Comparison of ENCODE assay signal across 8 mouse cellular contexts in genomic region chr9:56635121-56635497, GRCm38 (mm10).
A peak's percentile ranks its signal among the peaks of the same experiment; 100 is the strongest.
DNase-seq lines count a peak whose midpoint lies in the region; ATAC-seq and TF ChIP-seq lines count a peak whose summit lies in the region.

No protein-coding gene starts in this region.

- H3K4me2 ChIP-seq in embryonic facial prominence, embryonic 14.5 days (ENCODE audit: low read depth, low read length) = peak overlapping the region; percentile 98
- peak overlapping the region; percentile 69 for H3K4me2 ChIP-seq in liver, embryonic 13.5 days

- H3K9ac ChIP-seq in embryonic facial prominence, embryonic 14.5 days (ENCODE audit: low read depth, low read length) = peak overlapping the region; percentile 83
- peak overlapping the region; percentile 45; the same call in 1 of the 2 replicates for H3K9ac ChIP-seq in liver, embryonic 13.5 days

- H3K4me3 ChIP-seq in kidney, adult 2 months (ENCODE audit: insufficient read depth, low read depth, low read length) = peak overlapping the region; percentile 32
- peak overlapping the region; percentile 72 for H3K4me3 ChIP-seq in embryonic facial prominence, embryonic 14.5 days (ENCODE audit: low read depth, low read length)
- H3K4me3 ChIP-seq in hindbrain, embryonic 10.5 days = peak overlapping the region; percentile 72
- H3K4me3 ChIP-seq in liver, embryonic 13.5 days (replicated peaks) = peak overlapping the region; percentile 53

- H3K27me3 ChIP-seq in kidney, adult 2 months (replicated peaks; ENCODE audit: control insufficient read depth, insufficient read depth, low read length) = no peaks in the 10 kb centered on the region; the same call in 1 of the 2 replicates
- H3K27me3 ChIP-seq in embryonic facial prominence, embryonic 14.5 days (replicated peaks; ENCODE audit: control insufficient read depth, insufficient read depth, low read length) = peaks cover 44% of the 10 kb centered on the region
- H3K27me3 ChIP-seq in hindbrain, embryonic 10.5 days (ENCODE audit: insufficient read depth, poor library complexity, severe bottlenecking) = peaks cover 76% of the 10 kb centered on the region
- peaks cover 84% of the 10 kb centered on the region for H3K27me3 ChIP-seq in liver, embryonic 13.5 days

- no peak for TF ChIP-seq CTCF in kidney, adult 2 months (conservative IDR thresholded peaks at IDR 0.05; ENCODE audit: insufficient read depth, insufficient read length, low read depth, low read length)

- TF ChIP-seq POLR2A in kidney, adult 2 months (IDR thresholded peaks at IDR 0.05; ENCODE audit: low read depth, low read length) = no peak

- H3K36me3 ChIP-seq in kidney, adult 2 months (ENCODE audit: control insufficient read depth, insufficient read depth, low read length) = no peaks in the 10 kb centered on the region
- no peaks in the 10 kb centered on the region for H3K36me3 ChIP-seq in embryonic facial prominence, embryonic 14.5 days (ENCODE audit: control insufficient read depth, insufficient read depth, low read length)
- H3K36me3 ChIP-seq in hindbrain, embryonic 10.5 days = no peaks in the 10 kb centered on the region
- no peaks in the 10 kb centered on the region for H3K36me3 ChIP-seq in liver, embryonic 13.5 days

- no peaks in the 10 kb centered on the region for H3K9me3 ChIP-seq in embryonic facial prominence, embryonic 14.5 days (ENCODE audit: control insufficient read depth, low read length)
- H3K9me3 ChIP-seq in hindbrain, embryonic 10.5 days = no peaks in the 10 kb centered on the region
- no peaks in the 10 kb centered on the region for H3K9me3 ChIP-seq in liver, embryonic 13.5 days (replicated peaks)

- no peaks in the 10 kb centered on the region for H3K4me1 ChIP-seq in kidney, adult 2 months (ENCODE audit: control insufficient read depth, insufficient read depth, low read length)
- H3K4me1 ChIP-seq in embryonic facial prominence, embryonic 14.5 days (ENCODE audit: control insufficient read depth, insufficient read depth, low read length) = no peaks in the 10 kb centered on the region
- peaks cover 47% of the 10 kb centered on the region for H3K4me1 ChIP-seq in hindbrain, embryonic 10.5 days (replicated peaks)
- H3K4me1 ChIP-seq in liver, embryonic 13.5 days (replicated peaks) = peaks cover 5% of the 10 kb centered on the region; the same call in 1 of the 2 replicates

- 0% methylated on average over 39 of the region's 40 CpGs for WGBS in kidney, adult 2 months
- WGBS in embryonic facial prominence, embryonic 14.5 days = 0% methylated on average over 5 of the region's 40 CpGs
- under 1% methylated on average over 40 of the region's 40 CpGs for WGBS in hindbrain, embryonic 10.5 days
- WGBS in liver, embryonic 13.5 days (ENCODE audit: insufficient replicate concordance) = under 1% methylated on average over 35 of the region's 40 CpGs

- ATAC-seq in embryonic facial prominence, embryonic 14.5 days (ENCODE audit: low read depth) = peak; percentile 11
- ATAC-seq in liver, embryonic 13.5 days (ENCODE audit: low read depth) = no peak
- no peak for ATAC-seq in megakaryocyte-erythroid progenitor cell, adult 5-6 weeks (replicated peaks; ENCODE audit: low FRiP score, low TSS enrichment, poor library complexity, severe bottlenecking)

- peak; percentile 6 for DNase-seq in kidney, adult 2 months
- DNase-seq in kidney, adult 9 months = no peak
- peak; percentile 40 for DNase-seq in R1 (ENCODE audit: low read depth, low spot score)
- peak; percentile 36 for DNase-seq in embryonic facial prominence, embryonic 14.5 days (ENCODE audit: low spot score)
- DNase-seq in hindbrain, embryonic 10.5 days (ENCODE audit: low spot score) = peak; percentile 73
- DNase-seq in liver, embryonic 13.5 days = no peak
- DNase-seq in right cerebral cortex, postnatal 4 days = peak; percentile 69

- H3K27ac ChIP-seq in kidney, adult 2 months (ENCODE audit: insufficient read depth, low read depth, low read length) = no peak overlapping the region
- no peak overlapping the region for H3K27ac ChIP-seq in embryonic facial prominence, embryonic 14.5 days (replicated peaks; ENCODE audit: low read depth, low read length)
- peak overlapping the region; percentile 89 for H3K27ac ChIP-seq in hindbrain, embryonic 10.5 days
- H3K27ac ChIP-seq in liver, embryonic 13.5 days = no peak overlapping the region

Comparison
In these comparisons a context has a peak if more than half of its experiments do, and no peak if none do; other contexts are left out.
1. DNase-seq: peak in kidney, adult 2 months (single experiment), R1 (single experiment), embryonic facial prominence, embryonic 14.5 days (single experiment), hindbrain, embryonic 10.5 days (single experiment) and right cerebral cortex, postnatal 4 days (single experiment); none in kidney, adult 9 months (single experiment) and liver, embryonic 13.5 days (single experiment).
2. Peak in every context shown above with its lines, with median percentiles within 50 percentile points of each other: H3K4me3 ChIP-seq.